Mouse (Mus musculus) ES-E14 (cell line): Measurements from ENCODE around the gene Pogz. TPM values are rescaled to one million over a fixed set of nuclear protein-coding genes. Genes with fewer than 3 reads are reported as not detected.
"Not testable (repeated sequence)": the region's sequence is repeated elsewhere in the genome, so short reads cannot be mapped to it uniquely, and the experiment has no call there.

Experiments used
- DNase-seq: peaks from one replicate; pipeline ENCODE4 v3.0.0-alpha.2; 2013; ENCODE audit warnings: low read depth, low spot score
- H3K27ac ChIP-seq: 2 replicates; pipeline ENCODE4 v1.5.1; 2012; ENCODE audit warnings: low read depth, mild to moderate bottlenecking, low read length, moderate library complexity, mixed read lengths; ENCODE audit not compliant: poor library complexity, insufficient read depth, severe bottlenecking
- H3K36me3 ChIP-seq: 2 replicates; pipeline ENCODE4 v1.6.1; 2012; ENCODE audit warnings: mild to moderate bottlenecking, low read length, moderate library complexity, mixed read lengths; ENCODE audit not compliant: control insufficient read depth, poor library complexity, insufficient read depth, severe bottlenecking
- H3K4me1 ChIP-seq, 2 experiments: fragments of 150-350 bp in 1 of 2; sonication (generic) in 1 of 2; 2 replicates each; pipeline ENCODE4 v1.6.1; 2012; ENCODE audit warnings: low read length in 2 of 2, mild to moderate bottlenecking in 1 of 2, mixed read lengths in 1 of 2; ENCODE audit not compliant: control insufficient read depth in 2 of 2, insufficient read depth in 2 of 2, poor library complexity in 1 of 2
- H3K4me3 ChIP-seq, 2 experiments: fragments of 150-350 bp in 1 of 2; sonication (generic) in 1 of 2; 2 replicates each; pipeline ENCODE4 v1.5.1; 2012; ENCODE audit warnings: low read length in 2 of 2, low read depth in 1 of 2, mild to moderate bottlenecking in 1 of 2, mixed read lengths in 1 of 2; ENCODE audit not compliant: insufficient read depth in 1 of 2, poor library complexity in 1 of 2, severe bottlenecking in 1 of 2
- H3K9ac ChIP-seq: 2 replicates; pipeline ENCODE4 v1.6.1; 2012; ENCODE audit warnings: low read depth, mild to moderate bottlenecking, low read length, mixed read lengths; ENCODE audit not compliant: poor library complexity, insufficient read depth, severe bottlenecking
- H3K9me3 ChIP-seq: fragments of 150-350 bp; sonication (generic); 2 replicates; pipeline ENCODE4 v1.6.1; 2012; ENCODE audit warnings: low read depth, mild to moderate bottlenecking, low read length; ENCODE audit not compliant: control insufficient read depth, insufficient read depth
- in situ Hi-C, 2 experiments: fragments of 600-800 bp; cut with MboI; formaldehyde crosslinking; loops; one replicate each; pipeline ENCODE4 v1.15.1; 2025; ENCODE audit warnings: low sequenced_read_pairs in 2 of 2, inconsistent platforms in 1 of 2; ENCODE audit not compliant: unreplicated experiment in 2 of 2
- total RNA-seq: library from RNA; depleted of rRNA; stranded (reverse); fragments of 300-350 nt; gene quantifications from 2 replicates; pipeline ENCODE4 v1.2.3, GENCODE M21; 2012; rRNA removed

Pogz gene
- total RNA-seq, 1 experiment: 27.1 TPM

DNA sequence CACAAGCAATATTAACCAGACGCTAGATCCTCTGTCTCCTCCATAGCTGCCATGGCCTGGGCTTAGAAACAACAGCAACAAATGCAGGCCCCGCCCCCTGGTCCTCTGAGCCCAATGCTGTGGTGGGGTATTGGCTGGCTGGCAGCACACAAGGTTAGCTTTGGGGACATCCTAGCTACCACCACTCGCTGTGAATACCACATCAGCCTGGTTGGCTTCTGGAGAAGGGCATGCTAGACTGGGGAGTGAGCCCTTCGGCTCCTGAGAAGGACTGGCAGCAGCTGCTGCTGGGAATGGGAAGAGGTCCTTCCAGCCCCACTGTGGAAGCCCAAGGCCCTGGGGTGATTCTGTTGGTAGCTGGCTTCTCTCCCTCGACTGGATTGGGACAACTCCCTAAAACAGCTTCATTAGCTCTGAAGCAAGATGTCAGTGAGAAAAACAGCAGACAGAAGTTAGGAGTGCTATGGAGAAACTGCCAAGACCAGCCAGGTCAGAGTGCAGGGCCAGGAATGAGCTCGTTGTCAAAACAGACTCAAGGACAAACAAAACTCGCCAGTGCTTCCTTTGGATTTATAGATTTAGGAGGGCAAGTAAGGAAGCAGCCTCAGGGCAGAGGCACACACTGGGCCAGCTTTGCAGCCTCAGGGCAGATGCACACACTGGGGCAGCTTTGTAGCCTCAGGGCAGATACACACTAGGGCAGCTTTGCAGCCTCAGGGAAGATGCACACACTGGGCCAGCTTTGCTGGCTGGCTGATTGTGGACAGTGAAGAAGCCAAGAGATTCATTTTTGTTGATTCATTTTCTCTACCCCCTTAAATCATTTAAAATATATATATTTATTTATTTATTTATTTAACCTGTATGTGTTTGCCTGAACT, 93.3 kb downstream of the Pogz start:
- H3K9me3 ChIP-seq, H3K36me3 ChIP-seq, H3K4me3 ChIP-seq, in situ Hi-C loops, H3K9ac ChIP-seq, DNase-seq, H3K27ac ChIP-seq: not testable (repeated sequence)
- H3K4me1 ChIP-seq: peaks cover 1 to 10% of the 10 kb centered on the region in 2 experiments; a peak in 2 of 4 replicates

DNA sequence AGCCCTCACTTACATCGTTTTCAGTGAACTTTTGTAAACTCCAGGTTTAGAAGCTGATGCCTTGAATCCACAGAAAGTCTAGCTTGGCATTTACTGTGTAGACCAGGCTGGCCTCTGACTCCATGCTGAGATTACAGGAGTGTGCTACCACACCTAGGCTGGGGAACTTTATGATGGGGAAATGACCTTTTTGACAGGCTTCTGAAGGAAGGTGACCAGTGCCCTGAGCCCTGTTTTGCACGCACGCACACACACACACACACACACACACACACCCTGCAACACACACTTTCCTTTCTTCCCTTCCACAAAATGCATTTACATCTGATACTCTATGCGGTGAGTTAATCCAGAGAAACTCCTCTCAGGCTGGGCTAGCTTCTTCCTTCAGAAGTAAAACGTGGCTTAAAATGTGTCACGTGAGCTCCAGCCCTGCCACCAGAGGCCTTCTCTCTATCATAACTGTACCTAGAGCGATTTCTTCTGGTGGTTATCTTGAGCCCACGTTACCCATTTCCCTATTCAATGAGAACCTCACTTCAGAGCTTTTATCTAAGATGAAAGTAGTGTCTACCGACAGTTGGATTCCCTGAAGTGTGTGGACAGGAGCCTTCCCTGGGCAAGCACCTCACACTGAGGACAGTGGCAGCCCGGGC, 94.2 kb downstream of the Pogz start:
- H3K27ac ChIP-seq, H3K9ac ChIP-seq, H3K9me3 ChIP-seq, H3K4me3 ChIP-seq, in situ Hi-C loops, DNase-seq, H3K36me3 ChIP-seq: not testable (repeated sequence)
- peaks cover 1 to 11% of the 10 kb centered on the region in 2 experiments; a peak in 2 of 4 replicates for H3K4me1 ChIP-seq

Other genes with a start within 250 kb of the Pogz start
- not detected in 2 replicates for gene Gm10972, start 194.5 kb upstream of the Pogz start, total RNA-seq
- 6.7 and 7.5 TPM in 2 replicates for gene Tuft1, start 178.7 kb upstream of the Pogz start, total RNA-seq
- gene Selenbp2, start 144.0 kb upstream of the Pogz start, total RNA-seq: not detected in 2 replicates
- gene Cgn, start 51.1 kb upstream of the Pogz start, total RNA-seq: 28.8 and 47.1 TPM in 2 replicates
- gene Psmb4, start 49.4 kb downstream of the Pogz start, total RNA-seq: 395 and 498 TPM in 2 replicates
- 1.5 and 2.7 TPM in 2 replicates for gene Selenbp1, start 95.5 kb downstream of the Pogz start, total RNA-seq
- 6.1 and 9.0 TPM in 2 replicates for gene Rfx5, start 116.5 kb downstream of the Pogz start, total RNA-seq
- 29.7 and 34.4 TPM in 2 replicates for gene Pi4kb, start 137.2 kb downstream of the Pogz start, total RNA-seq
- gene Zfp687, start 177.9 kb downstream of the Pogz start, total RNA-seq: 19.8 and 20.6 TPM in 2 replicates
- 258 and 291 TPM in 2 replicates for gene Psmd4, start 205.0 kb downstream of the Pogz start, total RNA-seq